In the genomic region with DNA sequence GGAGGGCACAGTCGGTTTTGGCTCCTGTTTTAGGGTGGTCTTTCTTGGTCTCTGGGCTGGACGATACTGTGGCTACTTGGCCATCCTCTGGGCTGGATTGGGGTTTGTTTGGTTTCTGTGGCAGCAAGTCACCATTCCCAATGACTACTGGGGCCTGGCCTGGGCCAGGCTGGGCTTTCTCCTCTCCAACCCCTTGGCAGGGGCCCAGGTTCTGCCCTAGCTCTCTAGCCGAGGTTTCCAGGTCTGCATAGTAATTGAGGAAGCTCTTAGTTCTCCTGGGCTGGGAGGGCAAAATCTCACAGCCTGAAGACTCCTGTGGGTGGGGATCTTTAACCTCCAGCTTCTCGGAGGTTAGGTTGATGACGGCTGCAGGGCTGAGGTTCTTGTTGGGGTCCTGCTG, we compare ENCODE assay signal across 20 mouse cellular contexts.
DNase-seq lines count a peak whose midpoint lies in the region; ATAC-seq and TF ChIP-seq lines count a peak whose summit lies in the region.
"Had no signal": no experiment of that assay in that cellular context is flagged by ENCODE, and none has a peak within 500 bp of the region (broad histone marks: within the 10 kb centered on the region; RNA-seq: fewer than 3 reads in every experiment).

No protein-coding gene starts in this region.

- no peak overlapping the region for H3K9ac ChIP-seq in liver, postnatal 0 days (replicated peaks)
- H3K9ac ChIP-seq: heart, embryonic 12.5 days; hindbrain, embryonic 14.5 days; liver, embryonic 15.5 days had no signal

- DNase-seq in frontal cortex, adult 2 months (ENCODE audit: extremely low spot score in 1 of 2, low spot score in 1 of 2) = no peak
- peak; percentile 44 to 58 for DNase-seq in layer of hippocampus, postnatal 10 days (ENCODE audit: low spot score in 2 of 2)
- DNase-seq in layer of hippocampus, adult 8-10 months (ENCODE audit: low spot score in 2 of 2) = no peak
- DNase-seq in right cerebral cortex, postnatal 4 days = peak; percentile 47
- no peak for DNase-seq in right cerebral cortex, adult 2 months (ENCODE audit: low spot score in 2 of 2)
- DNase-seq in liver, postnatal 0 days = no peak
- no peak for DNase-seq in limb, embryonic 10.5 days (ENCODE audit: low spot score)
- DNase-seq: adrenal gland, postnatal 36 days; B cell, adult 2 months; heart, adult 11 months; heart, postnatal 14 days; lung, postnatal 10 days; thymus, postnatal 25 days had no signal

- no peaks in the 10 kb centered on the region for H3K9me3 ChIP-seq in liver, postnatal 0 days (ENCODE audit: low read length)
- no peaks in the 10 kb centered on the region for H3K9me3 ChIP-seq in limb, embryonic 10.5 days (replicated peaks)
- H3K9me3 ChIP-seq: heart, embryonic 12.5 days; liver, embryonic 15.5 days had no signal

- no peaks in the 10 kb centered on the region for H3K27me3 ChIP-seq in liver, postnatal 0 days (ENCODE audit: insufficient read depth, low read length)
- H3K27me3 ChIP-seq in limb, embryonic 10.5 days (ENCODE audit: low read depth, poor library complexity, severe bottlenecking) = no peaks in the 10 kb centered on the region
- H3K27me3 ChIP-seq: heart, embryonic 12.5 days; liver, embryonic 15.5 days had no signal

- no peak for TF ChIP-seq CTCF in liver, postnatal 0 days (IDR thresholded peaks at IDR 0.05; ENCODE audit: low read depth)

- no peak overlapping the region for H3K4me3 ChIP-seq in liver, postnatal 0 days (ENCODE audit: low read depth, low read length)
- no peak overlapping the region for H3K4me3 ChIP-seq in limb, embryonic 10.5 days
- H3K4me3 ChIP-seq: embryonic facial prominence, embryonic 10.5 days; heart, embryonic 12.5 days; liver, embryonic 15.5 days had no signal

- WGBS in liver, postnatal 0 days (ENCODE audit: insufficient replicate concordance) = 64% methylated on average over 5 of the region's 5 CpGs
- 83% methylated on average over 5 of the region's 5 CpGs for WGBS in limb, embryonic 10.5 days

- H3K4me2 ChIP-seq in liver, postnatal 0 days (ENCODE audit: low read depth, low read length) = no peak overlapping the region
- H3K4me2 ChIP-seq: heart, embryonic 12.5 days; hindbrain, embryonic 14.5 days; liver, embryonic 15.5 days had no signal

- ATAC-seq in frontal cortex, adult (ENCODE audit: low TSS enrichment) = 0 out of 2 replicates have a peak, but pooled peaks have one; percentile 18
- ATAC-seq in liver, postnatal 0 days = no peak
- ATAC-seq: intestine, embryonic 16.5 days; midbrain, embryonic 16.5 days had no signal

- no peak overlapping the region for H3K27ac ChIP-seq in liver, postnatal 0 days (ENCODE audit: low read depth)
- no peak overlapping the region for H3K27ac ChIP-seq in limb, embryonic 10.5 days
- H3K27ac ChIP-seq: embryonic facial prominence, embryonic 10.5 days; hindbrain, embryonic 14.5 days; liver, embryonic 15.5 days had no signal

- H3K4me1 ChIP-seq in liver, postnatal 0 days (ENCODE audit: insufficient read depth) = no peaks in the 10 kb centered on the region
- H3K4me1 ChIP-seq in limb, embryonic 10.5 days = no peaks in the 10 kb centered on the region
- H3K4me1 ChIP-seq: embryonic facial prominence, embryonic 10.5 days had no signal

- no peaks in the 10 kb centered on the region for H3K36me3 ChIP-seq in liver, postnatal 0 days (replicated peaks; ENCODE audit: insufficient read depth, low read length)
- H3K36me3 ChIP-seq in limb, embryonic 10.5 days = peaks cover 14% of the 10 kb centered on the region
- H3K36me3 ChIP-seq: liver, embryonic 15.5 days had no signal

- TF ChIP-seq EP300 in liver, postnatal 0 days (IDR thresholded peaks at IDR 0.05; ENCODE audit: low read depth) = no peak

Comparison
In these comparisons a context has a peak if more than half of its experiments do, and no peak if none do; other contexts are left out.
1. DNase-seq: peak in layer of hippocampus, postnatal 10 days (2 of 2) and right cerebral cortex, postnatal 4 days (single experiment); none in frontal cortex, adult 2 months (0 of 2), layer of hippocampus, adult 8-10 months (0 of 2), right cerebral cortex, adult 2 months (0 of 2), liver, postnatal 0 days (single experiment) and limb, embryonic 10.5 days (single experiment).